In genomic region chr9:20751477-20752029, GRCm38 (mm10) we compare ENCODE assay signal across 8 mouse cellular contexts. TPM values are rescaled to one million over a fixed set of nuclear protein-coding genes. Genes with fewer than 3 reads are reported as not detected.
DNase-seq lines count a peak whose midpoint lies in the region; ATAC-seq and TF ChIP-seq lines count a peak whose summit lies in the region.

No protein-coding gene starts in this region.

- TF ChIP-seq CTCF in intestine, postnatal 0 days (IDR thresholded peaks at IDR 0.05; ENCODE audit: low read depth): no peak

- no peak overlapping the region for H3K27ac ChIP-seq in intestine, embryonic 15.5 days
- no peak overlapping the region for H3K27ac ChIP-seq in intestine, postnatal 0 days (ENCODE audit: low read depth, low read length)
- H3K27ac ChIP-seq in forebrain, embryonic 13.5 days: no peak overlapping the region
- no peak overlapping the region for H3K27ac ChIP-seq in heart, embryonic 12.5 days (ENCODE audit: poor library complexity, severe bottlenecking)

- 55% methylated on average over 6 of the region's 6 CpGs for WGBS in intestine, embryonic 15.5 days
- 51% methylated on average over 6 of the region's 6 CpGs for WGBS in intestine, postnatal 0 days
- WGBS in forebrain, embryonic 13.5 days: 64% methylated on average over 6 of the region's 6 CpGs
- WGBS in heart, embryonic 12.5 days: 52% methylated on average over 6 of the region's 6 CpGs

- peak; percentile 34; the same call in 1 of the 2 replicates for ATAC-seq in intestine, embryonic 15.5 days
- ATAC-seq in intestine, postnatal 0 days: no peak
- ATAC-seq in forebrain, embryonic 13.5 days: peak; percentile 59
- peak; percentile 76 for ATAC-seq in megakaryocyte progenitor cell, adult 5-6 weeks (replicated peaks; ENCODE audit: poor library complexity)
- no peak for ATAC-seq in heart, embryonic 12.5 days (ENCODE audit: insufficient number of reproducible peaks, low FRiP score)

- no peaks in the 10 kb centered on the region for H3K4me1 ChIP-seq in intestine, embryonic 15.5 days (replicated peaks)
- H3K4me1 ChIP-seq in intestine, postnatal 0 days (replicated peaks; ENCODE audit: control insufficient read depth, insufficient read depth, low read length): no peaks in the 10 kb centered on the region
- H3K4me1 ChIP-seq in forebrain, embryonic 13.5 days: peaks cover 16% of the 10 kb centered on the region
- no peaks in the 10 kb centered on the region for H3K4me1 ChIP-seq in heart, embryonic 12.5 days (replicated peaks)

- peak; percentile 56 for DNase-seq in CD4-positive, CD25-positive, alpha-beta regulatory T cell, adult 2 months (ENCODE audit: low read depth, low spot score)
- no peak for DNase-seq in heart, adult 9 months (ENCODE audit: low spot score in 2 of 2)
- DNase-seq in layer of hippocampus, adult 8-10 months (ENCODE audit: low spot score in 2 of 2): no peak

- H3K4me3 ChIP-seq in intestine, embryonic 15.5 days (replicated peaks): no peak overlapping the region
- no peak overlapping the region for H3K4me3 ChIP-seq in intestine, postnatal 0 days (ENCODE audit: low read depth, low read length)
- H3K4me3 ChIP-seq in forebrain, embryonic 13.5 days: no peak overlapping the region
- no peak overlapping the region for H3K4me3 ChIP-seq in heart, embryonic 12.5 days

- H3K36me3 ChIP-seq in intestine, embryonic 15.5 days: no peaks in the 10 kb centered on the region
- no peaks in the 10 kb centered on the region for H3K36me3 ChIP-seq in intestine, postnatal 0 days (ENCODE audit: control insufficient read depth, insufficient read depth)
- no peaks in the 10 kb centered on the region for H3K36me3 ChIP-seq in forebrain, embryonic 13.5 days (ENCODE audit: poor library complexity, severe bottlenecking)
- no peaks in the 10 kb centered on the region for H3K36me3 ChIP-seq in heart, embryonic 12.5 days

- H3K27me3 ChIP-seq in intestine, embryonic 15.5 days (replicated peaks): peaks cover 11% of the 10 kb centered on the region
- H3K27me3 ChIP-seq in intestine, postnatal 0 days (replicated peaks; ENCODE audit: control insufficient read depth, insufficient read depth, low read length): peaks cover 10% of the 10 kb centered on the region
- no peaks in the 10 kb centered on the region for H3K27me3 ChIP-seq in forebrain, embryonic 13.5 days
- peaks cover 36% of the 10 kb centered on the region for H3K27me3 ChIP-seq in heart, embryonic 12.5 days (replicated peaks)

- no peak overlapping the region for H3K9ac ChIP-seq in intestine, embryonic 15.5 days
- no peak overlapping the region for H3K9ac ChIP-seq in intestine, postnatal 0 days (ENCODE audit: low read depth, low read length)
- no peak overlapping the region for H3K9ac ChIP-seq in forebrain, embryonic 13.5 days
- no peak overlapping the region for H3K9ac ChIP-seq in heart, embryonic 12.5 days

- H3K9me3 ChIP-seq in intestine, embryonic 15.5 days: no peaks in the 10 kb centered on the region
- no peaks in the 10 kb centered on the region for H3K9me3 ChIP-seq in intestine, postnatal 0 days (ENCODE audit: control insufficient read depth)
- H3K9me3 ChIP-seq in forebrain, embryonic 13.5 days (replicated peaks): no peaks in the 10 kb centered on the region
- H3K9me3 ChIP-seq in heart, embryonic 12.5 days (replicated peaks): no peaks in the 10 kb centered on the region

- H3K4me2 ChIP-seq in intestine, embryonic 15.5 days (replicated peaks): no peak overlapping the region
- H3K4me2 ChIP-seq in intestine, postnatal 0 days (replicated peaks; ENCODE audit: low read depth): no peak overlapping the region
- H3K4me2 ChIP-seq in forebrain, embryonic 13.5 days: no peak overlapping the region
- H3K4me2 ChIP-seq in heart, embryonic 12.5 days: no peak overlapping the region

RNA-seq across cellular contexts. Expression of gene Olfm2, which starts 5.4 kb away (rescaled TPM):
- 8.1 and 8.8 TPM in 2 replicates for polyA plus RNA-seq in intestine, embryonic 15.5 days (2015; fragmentation: Nextera tagmentation; extraction: Ambion mirVana)
- 3.7 and 4.1 TPM in 2 replicates for polyA plus RNA-seq in intestine, postnatal 0 days (2015; fragmentation: Nextera tagmentation; extraction: Ambion mirVana)
- polyA plus RNA-seq in forebrain, embryonic 13.5 days (2015; fragmentation: Nextera tagmentation; extraction: Ambion mirVana): 52.6 and 68.1 TPM in 2 replicates
- 0.27 and 0.32 TPM in 2 replicates for total RNA-seq in megakaryocyte progenitor cell, adult 5-6 weeks (2015)
- 0.34 TPM in 1 of 2 replicates, not detected in the other for total RNA-seq in megakaryocyte progenitor cell, adult 5-6 weeks (2017)
- 10 to 100 TPM; 45.9 to 52.3 (median 47.0) TPM for total RNA-seq in layer of hippocampus, adult 8-10 months (2022)
- polyA plus RNA-seq in heart, embryonic 12.5 days (2016; fragmentation: Nextera tagmentation; extraction: Ambion mirVana): 0.87 and 1.1 TPM in 2 replicates

Comparison
In these comparisons a context has a peak if more than half of its experiments do, and no peak if none do; other contexts are left out.
1. ATAC-seq: peak in intestine, embryonic 15.5 days (single experiment), forebrain, embryonic 13.5 days (single experiment) and megakaryocyte progenitor cell, adult 5-6 weeks (single experiment); none in intestine, postnatal 0 days (single experiment) and heart, embryonic 12.5 days (single experiment).